ENCODE assay signal across 24 mouse cellular contexts in genomic region chr15:60096131-60096530, GRCm38 (mm10).
DNase-seq lines count a peak whose midpoint lies in the region; ATAC-seq and TF ChIP-seq lines count a peak whose summit lies in the region.
"Had no signal": no experiment of that assay in that cellular context is flagged by ENCODE, and none has a peak within 500 bp of the region (broad histone marks: within the 10 kb centered on the region; RNA-seq: fewer than 3 reads in every experiment).

No protein-coding gene starts in this region.

- ATAC-seq in forebrain, postnatal 0 days, result peak; percentile 69
- ATAC-seq in forebrain, embryonic 13.5 days, result no peak
- ATAC-seq: activated CD4-positive, CD25-positive, alpha-beta regulatory T cell, adult 4 months; hindbrain, embryonic 16.5 days; inflammation-experienced regulatory T-cells, adult 6 months; intestine, postnatal 0 days; Patski had no signal

- H3K4me1 ChIP-seq in forebrain, postnatal 0 days (ENCODE audit: insufficient read depth), result no peaks in the 10 kb centered on the region
- H3K4me1 ChIP-seq in forebrain, embryonic 13.5 days, result no peaks in the 10 kb centered on the region
- H3K4me1 ChIP-seq: embryonic facial prominence, embryonic 13.5 days; hindbrain, embryonic 12.5 days had no signal

- H3K27me3 ChIP-seq in forebrain, postnatal 0 days (ENCODE audit: insufficient read depth, low read length), result no peaks in the 10 kb centered on the region
- H3K27me3 ChIP-seq in forebrain, embryonic 13.5 days, result no peaks in the 10 kb centered on the region
- H3K27me3 ChIP-seq: CH12.LX; embryonic facial prominence, embryonic 13.5 days; hindbrain, embryonic 12.5 days; Patski had no signal

- no peak overlapping the region for H3K27ac ChIP-seq in forebrain, postnatal 0 days (ENCODE audit: low read depth, low read length)
- H3K27ac ChIP-seq in forebrain, embryonic 13.5 days, result no peak overlapping the region
- peak overlapping the region; percentile 15; the same call in 1 of the 2 replicates for H3K27ac ChIP-seq in layer of hippocampus, adult 2 months
- H3K27ac ChIP-seq: embryonic facial prominence, embryonic 13.5 days; heart, embryonic 10.5 days; hindbrain, embryonic 12.5 days had no signal

- DNase-seq in forebrain, postnatal 0 days, result peak; percentile 36
- DNase-seq in layer of hippocampus, adult 2 months (ENCODE audit: low spot score in 2 of 2), result no peak
- no peak for DNase-seq in layer of hippocampus, adult 9-10 months (ENCODE audit: low spot score)
- peak; percentile 3 to 18 for DNase-seq in right cerebral cortex, postnatal 36 days (ENCODE audit: low spot score in 2 of 2)
- no peak for DNase-seq in right cerebral cortex, postnatal 14 days
- peak; percentile 37 for DNase-seq in brain, embryonic 18.5 days (ENCODE audit: low read depth, low spot score)
- DNase-seq: adrenal gland, postnatal 25 days; cerebellum, adult 11-12 months; cerebellum, adult 9-10 months; cerebellum, postnatal 25 days; gastrocnemius, postnatal 10 days; heart, adult 18-20 months; heart, postnatal 10 days; heart, postnatal 4 days had no signal

- H3K36me3 ChIP-seq in forebrain, postnatal 0 days (ENCODE audit: insufficient read depth), result no peaks in the 10 kb centered on the region
- no peaks in the 10 kb centered on the region for H3K36me3 ChIP-seq in forebrain, embryonic 13.5 days (ENCODE audit: poor library complexity, severe bottlenecking)
- H3K36me3 ChIP-seq: embryonic facial prominence, embryonic 13.5 days; heart, embryonic 10.5 days; hindbrain, embryonic 12.5 days had no signal

- TF ChIP-seq CTCF in forebrain, postnatal 0 days (IDR thresholded peaks at IDR 0.05; ENCODE audit: low read depth), result no peak
- TF ChIP-seq CTCF in layer of hippocampus, adult 2 months (conservative IDR thresholded peaks at IDR 0.05), result no peak

- whole genome bisulfite sequencing in forebrain, postnatal 0 days, result 68% methylated on average over 4 of the region's 4 CpGs
- 91% methylated on average over 4 of the region's 4 CpGs for WGBS in forebrain, embryonic 13.5 days

- H3K4me3 ChIP-seq in forebrain, postnatal 0 days (ENCODE audit: low read depth, low read length), result no peak overlapping the region
- no peak overlapping the region for H3K4me3 ChIP-seq in forebrain, embryonic 13.5 days
- no peak overlapping the region for H3K4me3 ChIP-seq in layer of hippocampus, adult 2 months
- H3K4me3 ChIP-seq: embryonic facial prominence, embryonic 13.5 days; heart, embryonic 10.5 days; hindbrain, embryonic 12.5 days had no signal

- H3K9ac ChIP-seq in forebrain, postnatal 0 days, result no peak overlapping the region
- no peak overlapping the region for H3K9ac ChIP-seq in forebrain, embryonic 13.5 days
- H3K9ac ChIP-seq: embryonic facial prominence, embryonic 13.5 days; hindbrain, embryonic 12.5 days had no signal

- no peaks in the 10 kb centered on the region for H3K9me3 ChIP-seq in forebrain, postnatal 0 days (ENCODE audit: low read length)
- no peaks in the 10 kb centered on the region for H3K9me3 ChIP-seq in forebrain, embryonic 13.5 days (replicated peaks)
- H3K9me3 ChIP-seq: embryonic facial prominence, embryonic 13.5 days; heart, embryonic 10.5 days; hindbrain, embryonic 12.5 days had no signal

- no peak overlapping the region for H3K4me2 ChIP-seq in forebrain, postnatal 0 days (ENCODE audit: low read depth)
- no peak overlapping the region for H3K4me2 ChIP-seq in forebrain, embryonic 13.5 days
- H3K4me2 ChIP-seq: embryonic facial prominence, embryonic 13.5 days; hindbrain, embryonic 12.5 days had no signal

Comparison
In these comparisons a context has a peak if more than half of its experiments do, and no peak if none do; other contexts are left out.
1. DNase-seq: peak in forebrain, postnatal 0 days (single experiment), right cerebral cortex, postnatal 36 days (2 of 2) and brain, embryonic 18.5 days (single experiment); none in layer of hippocampus, adult 2 months (0 of 2), layer of hippocampus, adult 9-10 months (single experiment) and right cerebral cortex, postnatal 14 days (single experiment).